Mouse (Mus musculus): Measurements from ENCODE around the gene Prim2. TPM values are rescaled to one million over a fixed set of nuclear protein-coding genes. Genes with fewer than 3 reads are reported as not detected.

The Prim2 gene
- polyA plus RNA-seq, 1 experiment from 2014 or later: 16.8 TPM

DNA sequence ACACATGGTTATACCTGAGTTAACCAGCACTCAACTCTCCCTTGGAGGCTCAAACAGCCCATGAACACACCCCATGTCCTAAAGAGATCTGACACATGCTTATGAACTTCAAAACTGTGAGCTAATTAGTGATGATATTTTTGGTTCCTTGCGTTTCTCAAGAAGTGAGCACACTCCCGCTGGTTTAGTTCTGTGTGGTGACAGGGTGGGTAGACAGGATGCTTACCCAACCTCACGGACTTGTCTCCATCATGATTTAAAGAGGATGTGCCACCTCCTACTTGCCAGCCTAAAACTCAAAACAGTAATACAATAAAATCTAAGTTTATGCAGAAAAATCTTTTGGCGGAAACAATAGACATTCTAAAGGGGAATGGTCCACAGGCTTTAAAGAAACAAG, 173.5 kb downstream of the Prim2 start:
- DNase-seq (ENCODE audit: low read depth, low spot score) (no peak), ATAC-seq (no peak)
- in situ Hi-C loops (cut with MboI; ENCODE audit: low pct_unique_long_range_greater_than_20kb): no loop called here
- ChIA-PET POLR2A (no interaction called here), CTCF (no interaction called here)
- no peak for TF ChIP-seq CTCF (IDR thresholded peaks at IDR 0.05)
- no peaks in the 10 kb centered on the region for H3K27me3 ChIP-seq

DNA sequence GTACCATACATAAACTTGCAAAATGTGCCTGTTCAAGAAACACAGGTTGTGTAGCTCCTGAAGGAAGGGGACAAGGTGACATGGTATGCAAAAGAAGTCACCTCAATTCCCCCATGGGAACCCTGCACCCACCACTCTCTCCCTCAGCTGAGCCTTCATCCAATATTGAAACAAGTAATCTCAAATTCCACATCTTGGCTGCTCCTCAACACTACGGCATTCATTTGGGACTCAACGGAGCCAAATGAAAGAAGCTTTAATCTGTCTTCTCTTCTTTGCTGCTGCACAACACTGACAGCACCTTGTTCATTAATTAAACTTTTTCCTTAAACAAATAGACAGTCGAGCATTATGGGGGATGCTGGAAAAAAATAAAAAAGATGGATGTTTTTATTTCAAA, 174.0 kb downstream of the Prim2 start:
- no peak for DNase-seq (ENCODE audit: low read depth, low spot score)
- in situ Hi-C loops (cut with MboI; ENCODE audit: low pct_unique_long_range_greater_than_20kb): no loop called here
- no peaks in the 10 kb centered on the region for H3K27me3 ChIP-seq
- no peak for ATAC-seq
- ChIA-PET POLR2A (no interaction called here), CTCF (no interaction called here)
- TF ChIP-seq CTCF (IDR thresholded peaks at IDR 0.05): no peak

DNA sequence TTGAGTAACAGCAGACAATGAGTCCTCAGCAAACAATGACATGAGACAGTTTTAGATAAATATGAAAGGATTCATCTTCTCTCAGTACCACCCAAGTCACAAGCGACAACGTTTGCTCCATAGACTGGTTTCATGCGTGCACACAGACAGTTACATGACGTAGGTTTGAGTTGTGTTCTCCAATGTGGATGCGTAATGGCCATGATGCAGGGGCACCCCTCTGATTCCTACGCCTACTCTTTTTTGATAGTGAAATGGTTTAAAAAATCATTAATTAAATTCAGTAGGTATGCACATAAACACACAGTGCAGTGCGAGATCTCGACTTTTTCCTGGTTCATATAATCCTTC, 174.4 kb downstream of the Prim2 start:
- DNase-seq (ENCODE audit: low read depth, low spot score): no peak
- CTCF ChIA-PET: no interaction called here
- POLR2A ChIA-PET: no interaction called here
- in situ Hi-C loops (cut with MboI; ENCODE audit: low pct_unique_long_range_greater_than_20kb): no loop called here
- no peak for ATAC-seq
- TF ChIP-seq CTCF (IDR thresholded peaks at IDR 0.05): no peak
- H3K27me3 ChIP-seq: no peaks in the 10 kb centered on the region

DNA sequence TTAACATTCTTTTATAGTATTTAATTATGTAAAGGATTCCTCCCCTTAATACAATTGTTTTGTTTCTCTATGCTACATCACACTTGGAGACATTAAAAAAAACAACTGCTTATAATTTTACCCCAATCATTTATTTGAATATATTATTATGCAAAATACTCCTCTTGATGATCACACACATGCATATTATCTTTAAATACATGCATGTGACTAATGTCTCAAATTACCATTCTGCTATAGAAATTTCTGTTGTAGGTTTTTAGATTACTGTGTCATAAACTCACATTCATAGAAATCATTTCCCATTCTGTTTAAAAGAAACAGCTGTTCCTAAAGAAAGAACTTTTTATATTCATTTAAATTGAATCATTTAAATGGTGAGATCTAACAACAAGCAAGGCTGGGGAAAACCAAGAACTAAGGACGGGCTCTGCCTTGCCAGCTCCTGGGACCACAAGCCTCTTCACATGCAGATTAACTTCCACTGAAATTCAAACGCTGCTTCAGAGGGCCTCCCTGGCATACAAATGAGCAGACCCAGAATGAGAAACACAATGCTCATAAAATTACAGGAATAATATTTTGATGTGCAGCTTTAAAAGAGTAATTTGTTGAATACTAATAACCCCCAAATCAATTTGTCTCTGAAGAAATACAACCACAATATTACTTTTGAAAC, 174.9 kb downstream of the Prim2 start:
- DNase-seq (ENCODE audit: low read depth, low spot score) (no peak), ATAC-seq (no peak)
- no peak for TF ChIP-seq CTCF (IDR thresholded peaks at IDR 0.05)
- CTCF ChIA-PET: interaction anchor here (1.3 kb wide), 1 partner anchor 8 kb away, joined by 5 read pairs; no protein-coding TSS in a partner anchor
- POLR2A ChIA-PET: no interaction called here
- in situ Hi-C loops (cut with MboI; ENCODE audit: low pct_unique_long_range_greater_than_20kb): no loop called here
- H3K27me3 ChIP-seq: no peaks in the 10 kb centered on the region

DNA sequence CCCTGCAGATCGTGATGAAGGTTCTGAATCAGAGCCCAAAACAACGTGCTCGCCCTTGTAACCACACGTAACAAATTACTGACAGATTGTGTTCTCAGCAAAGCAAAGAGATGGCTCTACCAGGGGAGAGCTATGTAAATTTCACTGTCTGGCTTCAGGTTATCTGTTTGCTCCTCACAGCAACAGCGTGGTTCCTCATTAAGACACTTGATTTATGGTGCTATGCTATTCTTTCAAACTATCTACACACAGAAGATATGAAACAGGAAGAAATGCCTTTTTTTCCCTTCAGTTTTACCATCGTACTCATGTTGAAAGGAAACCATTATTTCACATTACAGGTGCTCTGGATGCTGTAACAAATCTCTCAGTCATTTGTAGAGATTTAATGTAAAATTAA, 179.4 kb downstream of the Prim2 start:
- no peak for TF ChIP-seq CTCF (IDR thresholded peaks at IDR 0.05)
- CTCF ChIA-PET: interaction anchor here (0.9 to 1.2 kb wide), 4 partner anchors 8 to 119 kb away, joined by 3 to 5 read pairs (median 4); no protein-coding TSS in a partner anchor

DNA sequence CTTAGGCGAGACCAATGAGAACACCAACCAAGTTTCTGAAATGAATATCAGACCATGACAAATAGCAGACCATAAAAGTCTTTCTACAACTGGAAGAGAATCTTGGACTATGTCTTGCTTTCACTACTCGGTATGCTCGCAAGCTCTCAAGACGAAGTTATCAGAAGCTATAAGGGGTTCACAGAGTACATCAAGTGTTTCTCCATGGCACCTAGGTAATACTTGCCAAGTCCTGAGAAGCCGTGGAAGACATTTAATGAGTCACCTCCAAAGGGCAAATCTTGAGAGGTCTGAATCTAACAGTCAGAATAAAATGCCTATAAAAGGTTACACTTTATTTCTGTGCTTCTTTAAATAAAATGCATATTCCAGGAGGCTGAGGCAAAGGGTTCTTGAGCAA, 181.2 kb downstream of the Prim2 start:
- in situ Hi-C loops (cut with MboI; ENCODE audit: low pct_unique_long_range_greater_than_20kb): no loop called here
- DNase-seq (ENCODE audit: low read depth, low spot score) (no peak), ATAC-seq (no peak)
- H3K27me3 ChIP-seq: no peaks in the 10 kb centered on the region
- ChIA-PET CTCF (no interaction called here), POLR2A (no interaction called here)
- no peak for TF ChIP-seq CTCF (IDR thresholded peaks at IDR 0.05)

More for the DNA sequence above, 179.4 kb downstream of the Prim2 start:
- POLR2A ChIA-PET: no interaction called here
- no peak for ATAC-seq
- in situ Hi-C loops (cut with MboI; ENCODE audit: low pct_unique_long_range_greater_than_20kb): no loop called here
- H3K27me3 ChIP-seq: no peaks in the 10 kb centered on the region
- no peak for DNase-seq (ENCODE audit: low read depth, low spot score)

DNA sequence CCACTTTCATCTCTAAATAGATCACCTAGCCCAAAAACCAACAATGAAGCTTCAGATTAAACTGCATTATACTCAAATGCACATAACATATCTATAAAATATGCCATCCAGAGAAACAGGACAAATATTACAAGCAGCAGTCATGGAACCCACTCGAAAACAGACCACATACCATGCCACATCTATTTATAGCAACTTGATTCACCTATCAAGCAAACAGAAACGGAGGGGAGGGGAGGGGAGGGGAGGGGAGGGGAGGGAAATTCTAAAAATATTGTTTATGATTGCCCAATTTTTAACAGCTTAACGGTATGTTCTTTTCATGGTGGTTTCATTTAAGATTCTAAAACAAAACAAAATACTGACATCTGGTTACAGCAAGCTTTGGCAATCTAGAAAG, 185.8 kb downstream of the Prim2 start:
- POLR2A ChIA-PET: no interaction called here
- no peak for ATAC-seq
- in situ Hi-C loops (cut with MboI; ENCODE audit: low pct_unique_long_range_greater_than_20kb): no loop called here

DNA sequence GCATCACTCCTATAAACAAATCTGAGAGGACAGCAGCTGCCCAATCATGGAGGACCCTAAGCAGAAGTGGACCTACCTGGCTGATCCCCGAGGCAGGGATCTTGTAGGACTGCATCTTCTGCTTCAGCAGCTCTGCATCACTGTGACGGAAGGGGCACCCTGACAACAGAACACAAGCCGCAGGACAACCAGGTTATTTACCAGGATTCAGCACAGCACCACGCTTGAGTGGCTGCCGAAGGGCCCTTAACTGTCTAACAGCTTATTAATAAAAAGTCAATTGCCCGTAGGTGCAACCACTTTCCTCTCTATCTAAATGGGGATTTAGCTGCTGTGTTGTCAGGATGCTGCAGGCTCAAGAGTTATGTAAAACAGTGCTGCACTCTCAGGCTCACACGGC, 189.2 kb downstream of the Prim2 start:
- ChIA-PET CTCF (interaction anchor here (1.0 to 1.6 kb wide), 2 partner anchors 9 to 10 kb away, joined by 4 to 5 read pairs; no protein-coding TSS in a partner anchor), POLR2A (no interaction called here)
- H3K27me3 ChIP-seq: no peaks in the 10 kb centered on the region
- ATAC-seq (no peak), DNase-seq (ENCODE audit: low read depth, low spot score) (no peak)
- in situ Hi-C loops (cut with MboI; ENCODE audit: low pct_unique_long_range_greater_than_20kb): no loop called here
- TF ChIP-seq CTCF (IDR thresholded peaks at IDR 0.05): no peak

More for the DNA sequence above, 185.8 kb downstream of the Prim2 start:
- CTCF ChIA-PET: no interaction called here
- DNase-seq (ENCODE audit: low read depth, low spot score): no peak
- no peak for TF ChIP-seq CTCF (IDR thresholded peaks at IDR 0.05)
- no peaks in the 10 kb centered on the region for H3K27me3 ChIP-seq

DNA sequence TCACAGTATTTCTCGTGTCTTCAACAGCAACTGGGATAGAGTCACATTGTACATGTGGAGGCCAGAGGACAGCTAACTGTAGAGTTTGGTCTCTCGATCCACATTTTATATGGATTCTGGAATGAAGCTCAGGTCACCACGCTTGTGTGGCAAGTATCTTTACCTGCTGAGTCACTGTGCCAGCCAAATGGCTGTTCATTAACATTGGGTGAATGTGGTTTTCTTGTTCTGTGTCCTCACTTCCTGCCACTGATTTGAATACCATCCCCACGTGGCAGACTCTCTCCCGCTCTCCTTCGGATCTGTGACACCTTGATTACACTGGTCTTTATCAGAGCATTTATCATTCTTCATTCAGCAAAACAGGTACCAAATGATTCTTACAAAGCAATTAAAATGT, 198.5 kb downstream of the Prim2 start:
- ChIA-PET CTCF (interaction anchor here (2.7 kb wide), 1 partner anchor 11 kb away, joined by 10 read pairs; no protein-coding TSS in a partner anchor), POLR2A (no interaction called here)
- in situ Hi-C loops (cut with MboI; ENCODE audit: low pct_unique_long_range_greater_than_20kb): no loop called here
- ATAC-seq: no peak
- no peak for DNase-seq (ENCODE audit: low read depth, low spot score)
- H3K27me3 ChIP-seq: no peaks in the 10 kb centered on the region
- TF ChIP-seq CTCF (IDR thresholded peaks at IDR 0.05): no peak

DNA sequence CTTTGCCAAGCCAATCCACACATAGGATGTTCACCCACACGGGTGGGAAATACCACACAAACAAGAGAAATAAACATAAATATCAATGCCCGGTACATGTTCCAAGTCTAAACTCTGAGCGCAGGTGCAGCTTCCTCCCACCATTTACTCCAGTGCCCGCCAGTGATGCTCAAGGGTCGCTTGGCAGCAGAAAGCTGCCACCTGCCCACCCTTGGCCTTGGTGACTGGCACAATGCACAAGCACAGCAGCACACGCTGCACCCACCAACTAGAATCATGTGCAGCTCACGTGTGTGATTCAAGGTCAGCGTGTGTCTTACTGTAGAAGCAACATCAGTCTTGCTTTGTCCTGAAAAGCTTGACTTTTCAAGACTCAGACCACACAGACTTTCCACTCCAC, 199.4 kb downstream of the Prim2 start:
- POLR2A ChIA-PET: no interaction called here
- CTCF ChIA-PET: interaction anchor here (2.7 kb wide), 1 partner anchor 10 kb away, joined by 10 read pairs; no protein-coding TSS in a partner anchor
- DNase-seq (ENCODE audit: low read depth, low spot score): no peak
- no peak for TF ChIP-seq CTCF (IDR thresholded peaks at IDR 0.05)
- no peaks in the 10 kb centered on the region for H3K27me3 ChIP-seq
- in situ Hi-C loops (cut with MboI; ENCODE audit: low pct_unique_long_range_greater_than_20kb): no loop called here
- ATAC-seq: no peak

DNA sequence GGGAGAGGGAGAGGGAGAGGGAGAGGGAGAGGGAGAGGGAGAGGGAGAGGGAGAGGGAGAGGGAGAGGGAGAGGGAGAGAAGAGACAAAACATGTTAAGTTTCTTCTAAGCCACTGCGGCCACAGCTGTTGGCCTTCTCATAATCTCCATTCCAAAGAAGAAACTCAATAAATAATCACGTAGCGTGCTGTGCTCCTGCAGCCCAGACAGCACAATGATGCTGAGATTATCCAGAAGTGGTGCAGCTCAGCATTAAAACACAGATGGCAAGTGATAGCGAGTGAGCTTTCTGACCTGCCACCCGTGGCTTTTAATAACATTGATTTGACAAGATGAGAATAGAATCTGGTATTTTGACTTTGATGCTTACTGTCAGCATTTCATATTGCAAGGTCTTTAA, 205.4 kb downstream of the Prim2 start:
- CTCF ChIA-PET: interaction anchor here (1.7 kb wide), 1 partner anchor 11 kb away, joined by 4 read pairs; no protein-coding TSS in a partner anchor
- no peaks in the 10 kb centered on the region for H3K27me3 ChIP-seq
- POLR2A ChIA-PET: no interaction called here
- in situ Hi-C loops (cut with MboI; ENCODE audit: low pct_unique_long_range_greater_than_20kb): no loop called here
- no peak for ATAC-seq
- TF ChIP-seq CTCF (IDR thresholded peaks at IDR 0.05): no peak
- DNase-seq (ENCODE audit: low read depth, low spot score): no peak

DNA sequence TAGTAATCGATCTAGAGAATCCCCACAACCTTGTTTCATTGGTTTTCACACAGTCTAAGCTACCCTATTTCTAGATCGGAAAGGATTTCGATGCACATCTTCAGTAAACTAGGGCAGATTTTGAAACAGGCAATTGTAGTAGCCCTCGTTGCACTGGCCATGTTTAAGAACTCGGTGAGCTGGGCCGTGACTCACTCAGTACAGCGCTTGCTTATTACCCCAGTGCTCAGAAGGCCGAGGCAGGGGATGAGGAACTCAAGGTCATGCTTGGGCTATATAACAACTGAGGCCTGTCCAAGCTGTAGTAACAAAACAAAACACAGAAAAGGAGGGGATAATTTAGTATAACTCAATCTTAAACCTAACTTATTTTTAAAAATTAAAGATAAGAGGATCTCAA, 208.9 kb downstream of the Prim2 start:
- ChIA-PET POLR2A (no interaction called here), CTCF (interaction anchor here (0.9 to 2.3 kb wide), 2 partner anchors 10 to 16 kb away, joined by 3 to 10 read pairs; no protein-coding TSS in a partner anchor)
- ATAC-seq (peak; percentile 72), DNase-seq (ENCODE audit: low read depth, low spot score) (no peak)
- H3K27me3 ChIP-seq: no peaks in the 10 kb centered on the region
- TF ChIP-seq CTCF (IDR thresholded peaks at IDR 0.05): no peak
- in situ Hi-C loops (cut with MboI; ENCODE audit: low pct_unique_long_range_greater_than_20kb): no loop called here
